Mouse (Mus musculus): ENCODE results near the gene Spint2. TPM values are rescaled to one million over a fixed set of nuclear protein-coding genes. Genes with fewer than 3 reads are reported as not detected.
A peak's percentile ranks its signal among the peaks of the same experiment; 100 is the strongest.

The Spint2 gene
- total RNA-seq (2012; rRNA removed) = 202 and 424 TPM in 2 replicates

DNA sequence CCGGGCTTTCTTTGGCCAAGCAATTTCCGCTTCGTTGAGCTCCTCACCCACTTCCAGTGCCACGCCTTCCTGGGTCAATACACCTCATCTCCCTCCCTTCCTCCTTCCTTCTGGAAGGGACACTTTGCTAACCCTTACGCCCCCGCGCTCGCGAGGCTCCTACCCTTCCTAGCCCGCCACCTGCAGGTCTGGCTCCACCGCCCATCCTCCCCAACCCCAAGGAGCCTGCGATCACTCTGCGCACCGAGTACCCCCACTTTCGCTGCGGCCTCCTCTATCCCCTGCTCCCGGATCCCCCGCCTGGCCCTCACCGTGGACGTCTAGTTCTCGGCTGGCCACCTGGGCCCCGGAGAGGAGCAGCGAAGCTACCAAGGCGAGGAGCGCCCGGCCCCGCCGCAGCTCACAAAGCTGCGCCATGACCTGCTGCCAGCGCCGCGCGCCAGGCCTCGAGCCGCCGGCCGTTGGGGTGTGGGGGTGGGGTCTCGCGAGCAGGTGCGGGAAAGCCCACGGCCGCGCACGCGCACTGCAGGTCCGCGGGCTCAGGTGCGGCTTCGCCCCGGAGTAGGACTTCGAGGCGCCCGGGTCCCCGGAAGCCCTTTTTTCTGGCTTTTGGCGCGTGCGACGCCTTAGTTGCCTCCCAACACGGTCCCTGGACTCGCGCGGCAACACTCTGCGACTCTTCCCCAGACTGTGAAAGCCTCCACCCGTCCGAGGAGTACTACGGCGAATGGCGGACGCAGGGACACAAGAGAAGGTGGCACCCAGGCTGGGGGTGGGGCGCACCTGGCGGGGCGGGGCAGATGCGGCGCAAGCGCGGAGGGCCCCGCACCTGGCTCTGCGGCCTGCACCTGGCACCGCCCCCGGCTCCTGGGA is at the start of gene Spint2:
TSS of gene Spint2 (minus strand) at position 712 of the 873 bp plus-strand sequence.
- H3K27ac ChIP-seq (ENCODE audit: insufficient read depth, low read depth, low read length, poor library complexity, severe bottlenecking) = peak within 1 kb of the TSS; percentile 61
- no peaks in the 10 kb centered on the region for H3K9me3 ChIP-seq (ENCODE audit: control insufficient read depth, insufficient read depth, low read depth, low read length)
- H3K9ac ChIP-seq (ENCODE audit: insufficient read depth, low read depth, low read length, poor library complexity, severe bottlenecking) = peak within 1 kb of the TSS; percentile 98
- peak within 1 kb of the TSS; percentile 85 to 92 for H3K4me3 ChIP-seq (ENCODE audit: insufficient read depth in 1 of 2, low read depth in 1 of 2, low read length in 2 of 2, poor library complexity in 1 of 2, severe bottlenecking in 1 of 2)
- in situ Hi-C loops (cut with MboI; ENCODE audit: low sequenced_read_pairs in 2 of 2, unreplicated experiment in 2 of 2) = no loop called here
- peak; percentile 66 for DNase-seq (ENCODE audit: low read depth, low spot score)
- TF ChIP-seq ZNF384 (IDR thresholded peaks at IDR 0.05; ENCODE audit: low read depth, low read length) (no peak), MAFK (IDR thresholded peaks at IDR 0.05; ENCODE audit: insufficient read depth, low read depth, low read length) (no peak), ZC3H11A (IDR thresholded peaks at IDR 0.05; ENCODE audit: borderline replicate concordance, low read depth, low read length) (no peak), HCFC1 (IDR thresholded peaks at IDR 0.05; ENCODE audit: borderline replicate concordance, insufficient read depth, low read length) (no peak), CHD2 (IDR thresholded peaks at IDR 0.05; ENCODE audit: low read depth, low read length) (peak; percentile 91)
- H3K4me1 ChIP-seq (ENCODE audit: control insufficient read depth in 2 of 2, insufficient read depth in 2 of 2, low read length in 2 of 2, poor library complexity in 1 of 2) = peaks cover 3 to 13% of the 10 kb centered on the region in 2 experiments; a peak in 1 of 4 replicates
- H3K36me3 ChIP-seq (ENCODE audit: control insufficient read depth, insufficient read depth, low read length, poor library complexity, severe bottlenecking) = peaks cover 10% of the 10 kb centered on the region; the same call in 1 of the 2 replicates

DNA sequence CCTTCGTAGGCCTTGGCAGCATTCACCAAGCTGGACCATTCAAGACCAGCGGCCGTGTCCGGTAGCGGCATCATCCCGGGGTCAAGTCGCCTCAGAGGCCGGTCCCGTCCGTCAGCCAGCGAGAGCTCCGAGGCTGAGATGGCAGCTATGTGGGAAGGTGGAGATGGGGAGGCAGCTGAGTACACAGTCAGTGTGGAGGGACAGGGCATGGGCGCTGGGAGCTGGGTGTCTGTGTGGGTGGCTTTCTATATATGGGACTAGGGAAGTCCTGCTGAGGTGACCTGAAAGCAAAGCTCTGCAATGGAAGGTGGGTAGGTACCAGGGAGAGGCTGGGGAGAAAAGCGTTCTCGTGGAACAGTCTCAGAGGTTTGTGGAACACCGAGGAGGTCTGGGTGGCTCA is 47.3 kb upstream of the Spint2 start:
- H3K4me1 ChIP-seq (ENCODE audit: control insufficient read depth in 2 of 2, insufficient read depth in 2 of 2, low read length in 2 of 2, poor library complexity in 1 of 2) = peaks cover 0 to 7% of the 10 kb centered on the region in 2 experiments; a peak in 1 of 4 replicates
- in situ Hi-C loops (cut with MboI; ENCODE audit: low sequenced_read_pairs in 2 of 2, unreplicated experiment in 2 of 2) = no loop called here
- H3K4me3 ChIP-seq (ENCODE audit: insufficient read depth in 1 of 2, low read depth in 1 of 2, low read length in 2 of 2, poor library complexity in 1 of 2, severe bottlenecking in 1 of 2) = no peak overlapping the region
- TF ChIP-seq ZC3H11A (IDR thresholded peaks at IDR 0.05; ENCODE audit: borderline replicate concordance, low read depth, low read length) (no peak), CHD2 (IDR thresholded peaks at IDR 0.05; ENCODE audit: low read depth, low read length) (no peak), MAFK (IDR thresholded peaks at IDR 0.05; ENCODE audit: insufficient read depth, low read depth, low read length) (no peak), ZNF384 (IDR thresholded peaks at IDR 0.05; ENCODE audit: low read depth, low read length) (no peak), HCFC1 (IDR thresholded peaks at IDR 0.05; ENCODE audit: borderline replicate concordance, insufficient read depth, low read length) (no peak)
- no peak overlapping the region for H3K27ac ChIP-seq (ENCODE audit: insufficient read depth, low read depth, low read length, poor library complexity, severe bottlenecking)
- DNase-seq (ENCODE audit: low read depth, low spot score) = no peak
- H3K9me3 ChIP-seq (ENCODE audit: control insufficient read depth, insufficient read depth, low read depth, low read length) = no peaks in the 10 kb centered on the region
- peaks cover 21% of the 10 kb centered on the region for H3K36me3 ChIP-seq (ENCODE audit: control insufficient read depth, insufficient read depth, low read length, poor library complexity, severe bottlenecking)
- no peak overlapping the region for H3K9ac ChIP-seq (ENCODE audit: insufficient read depth, low read depth, low read length, poor library complexity, severe bottlenecking)

DNA sequence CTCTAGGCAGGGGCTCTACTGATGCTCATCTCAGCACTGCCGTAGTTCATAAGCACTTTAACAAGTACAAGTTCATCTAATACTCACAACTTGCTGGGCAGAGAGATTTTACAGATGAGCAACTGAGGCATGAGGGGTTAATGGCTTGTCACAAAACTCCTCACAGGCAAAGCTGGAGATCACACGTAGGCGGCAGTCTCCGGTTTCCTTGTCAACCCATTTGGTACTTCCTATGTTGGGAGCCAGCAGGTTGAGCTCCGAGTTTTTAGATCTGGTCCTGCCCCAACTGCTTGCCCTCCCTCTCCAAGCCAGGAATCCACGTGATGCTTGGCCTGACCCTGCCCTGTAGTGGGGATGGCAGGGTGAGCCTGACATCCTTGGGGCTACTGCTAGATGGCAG is 45.4 kb upstream of the Spint2 start:
- no peak overlapping the region for H3K4me3 ChIP-seq (ENCODE audit: insufficient read depth in 1 of 2, low read depth in 1 of 2, low read length in 2 of 2, poor library complexity in 1 of 2, severe bottlenecking in 1 of 2)
- DNase-seq (ENCODE audit: low read depth, low spot score) = no peak
- no peak overlapping the region for H3K27ac ChIP-seq (ENCODE audit: insufficient read depth, low read depth, low read length, poor library complexity, severe bottlenecking)
- H3K36me3 ChIP-seq (ENCODE audit: control insufficient read depth, insufficient read depth, low read length, poor library complexity, severe bottlenecking) = peaks cover 19% of the 10 kb centered on the region
- H3K9ac ChIP-seq (ENCODE audit: insufficient read depth, low read depth, low read length, poor library complexity, severe bottlenecking) = no peak overlapping the region
- H3K4me1 ChIP-seq (ENCODE audit: control insufficient read depth in 2 of 2, insufficient read depth in 2 of 2, low read length in 2 of 2, poor library complexity in 1 of 2) = peaks cover 0 to 2% of the 10 kb centered on the region in 2 experiments; a peak in 1 of 4 replicates
- TF ChIP-seq ZC3H11A (IDR thresholded peaks at IDR 0.05; ENCODE audit: borderline replicate concordance, low read depth, low read length) = no peak
- no peak for TF ChIP-seq MAFK (IDR thresholded peaks at IDR 0.05; ENCODE audit: insufficient read depth, low read depth, low read length)
- no peak for TF ChIP-seq ZNF384 (IDR thresholded peaks at IDR 0.05; ENCODE audit: low read depth, low read length)
- H3K9me3 ChIP-seq (ENCODE audit: control insufficient read depth, insufficient read depth, low read depth, low read length) = no peaks in the 10 kb centered on the region
- in situ Hi-C loops (cut with MboI; ENCODE audit: low sequenced_read_pairs in 2 of 2, unreplicated experiment in 2 of 2) = no loop called here

DNA sequence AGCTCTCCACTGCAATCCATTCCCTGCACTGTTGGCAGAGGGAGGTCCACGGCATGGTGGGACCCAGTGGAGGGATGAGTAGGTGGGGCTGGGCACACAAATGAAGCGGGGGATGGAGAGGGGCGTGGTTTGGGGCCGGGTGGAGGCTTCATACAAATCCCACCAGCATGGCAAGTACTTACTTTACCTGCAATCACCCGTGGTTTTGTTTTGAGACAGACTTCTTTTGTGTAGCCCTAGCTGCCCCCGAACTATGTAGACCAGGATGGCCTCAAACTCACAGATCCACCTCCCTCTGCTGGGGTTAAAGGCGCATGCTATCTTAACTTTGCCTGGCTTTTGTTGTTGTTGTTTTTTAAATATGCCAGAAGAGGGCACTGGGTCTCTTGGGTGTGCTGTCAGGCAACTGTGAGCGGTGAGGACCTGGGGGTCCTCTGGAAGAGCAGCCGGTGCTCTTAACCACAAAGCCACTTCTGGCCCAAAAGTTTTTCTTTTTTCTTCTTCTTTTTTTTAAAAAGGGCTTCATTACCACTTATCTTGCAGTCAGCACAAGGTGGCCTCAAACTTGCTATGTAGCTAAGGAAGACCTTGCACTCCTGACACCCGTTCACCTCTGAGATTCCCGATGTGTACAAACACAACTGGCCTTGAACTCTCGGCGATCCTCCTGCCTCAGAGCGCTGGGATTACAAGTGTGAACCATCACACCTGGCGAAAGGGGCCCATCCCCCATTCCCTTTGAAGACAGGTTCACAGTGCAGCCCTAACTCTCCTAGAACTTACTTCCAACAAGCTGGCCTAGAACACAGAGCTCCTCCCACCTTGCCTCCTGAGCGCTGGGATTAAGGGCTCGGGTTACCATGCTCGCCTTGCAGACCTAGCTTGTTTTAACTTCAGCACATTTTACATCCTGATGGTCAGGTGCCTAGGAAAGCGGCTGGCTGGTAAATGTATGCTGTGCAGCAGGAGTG is 37.9 kb upstream of the Spint2 start:
- peak overlapping the region; percentile 20 to 43; a peak in 3 of 4 replicates for H3K4me3 ChIP-seq (ENCODE audit: insufficient read depth in 1 of 2, low read depth in 1 of 2, low read length in 2 of 2, poor library complexity in 1 of 2, severe bottlenecking in 1 of 2)

More for the DNA sequence above, 37.9 kb upstream of the Spint2 start:
- peaks cover 16 to 49% of the 10 kb centered on the region in 2 experiments for H3K4me1 ChIP-seq (ENCODE audit: control insufficient read depth in 2 of 2, insufficient read depth in 2 of 2, low read length in 2 of 2, poor library complexity in 1 of 2)
- peak overlapping the region; percentile 59; the same call in 1 of the 2 replicates for H3K9ac ChIP-seq (ENCODE audit: insufficient read depth, low read depth, low read length, poor library complexity, severe bottlenecking)
- DNase-seq (ENCODE audit: low read depth, low spot score) = no peak
- peaks cover 9% of the 10 kb centered on the region for H3K36me3 ChIP-seq (ENCODE audit: control insufficient read depth, insufficient read depth, low read length, poor library complexity, severe bottlenecking)
- in situ Hi-C loops (cut with MboI; ENCODE audit: low sequenced_read_pairs in 2 of 2, unreplicated experiment in 2 of 2) = no loop called here
- no peaks in the 10 kb centered on the region for H3K9me3 ChIP-seq (ENCODE audit: control insufficient read depth, insufficient read depth, low read depth, low read length)
- peak overlapping the region; percentile 21; the same call in 1 of the 2 replicates for H3K27ac ChIP-seq (ENCODE audit: insufficient read depth, low read depth, low read length, poor library complexity, severe bottlenecking)
- no peak for TF ChIP-seq ZC3H11A (IDR thresholded peaks at IDR 0.05; ENCODE audit: borderline replicate concordance, low read depth, low read length)
- TF ChIP-seq ZNF384 (IDR thresholded peaks at IDR 0.05; ENCODE audit: low read depth, low read length) = no peak
- no peak for TF ChIP-seq MAFK (IDR thresholded peaks at IDR 0.05; ENCODE audit: insufficient read depth, low read depth, low read length)
- 0 out of 2 replicates have a peak, but pooled peaks have one; percentile 40 for TF ChIP-seq CHD2 (IDR thresholded peaks at IDR 0.05; ENCODE audit: low read depth, low read length)
- TF ChIP-seq HCFC1 (IDR thresholded peaks at IDR 0.05; ENCODE audit: borderline replicate concordance, insufficient read depth, low read length) = no peak

Measured in ES-E14 (cell line).